Mouse (Mus musculus) kidney, embryonic 16.5 days (tissue): Measurements from ENCODE around the gene Pear1. TPM values are rescaled to one million over a fixed set of nuclear protein-coding genes. Genes with fewer than 3 reads are reported as not detected.

Experiments
- ATAC-seq: fragments of 200-750 bp; cut with Nextera tagmentation; 2 replicates; pipeline ENCODE4 v1.8.0; 2017; ENCODE audit warnings: moderate TSS enrichment; ENCODE audit not compliant: low FRiP score, low TSS enrichment
- H3K27ac ChIP-seq: fragments of 300-500 bp; sonication (generic); 2 replicates; pipeline ENCODE4 v1.5.1; 2014; ENCODE audit warnings: low read length
- H3K27me3 ChIP-seq: fragments of 300-500 bp; sonication (generic); 2 replicates; pipeline ENCODE4 v1.6.1; 2014; ENCODE audit warnings: low read length, control low read depth, mixed read lengths; ENCODE audit not compliant: insufficient read depth
- H3K36me3 ChIP-seq: fragments of 300-500 bp; sonication (generic); 2 replicates; pipeline ENCODE4 v1.6.1; 2014; ENCODE audit warnings: low read length, control low read depth, mixed read lengths; ENCODE audit not compliant: insufficient read depth
- H3K4me1 ChIP-seq: fragments of 300-500 bp; sonication (generic); 2 replicates; pipeline ENCODE4 v1.6.1; 2014; ENCODE audit warnings: low read length, control low read depth, mixed read lengths; ENCODE audit not compliant: insufficient read depth
- H3K4me2 ChIP-seq: fragments of 300-500 bp; sonication (generic); replicated peaks from 2 replicates; pipeline ENCODE4 v1.6.1; 2014; ENCODE audit warnings: low read depth, low read length
- H3K4me3 ChIP-seq: fragments of 300-500 bp; sonication (generic); 2 replicates; pipeline ENCODE4 v1.5.1; 2014; ENCODE audit warnings: mild to moderate bottlenecking, low read length
- H3K9ac ChIP-seq: fragments of 300-500 bp; sonication (generic); replicated peaks from 2 replicates; pipeline ENCODE4 v1.6.1; 2014; ENCODE audit warnings: low read length
- H3K9me3 ChIP-seq: fragments of 300-500 bp; sonication (generic); 2 replicates; pipeline ENCODE4 v1.6.1; 2016; ENCODE audit warnings: low read length, control low read depth
- WGBS: fragments of 180-500 bp; shearing (Covaris S2); extraction: QIAGEN DNeasy Blood & Tissue Kit; methylation state at CpG from one replicate; pipeline ENCODE4 v1.1.7; 2014; 5-methylcytosine and 5-hydroxymethylcytosine counted together
- polyA plus RNA-seq: library from polyadenylated mRNA; unstranded; fragments of >200 nt; fragmentation: Nextera tagmentation; extraction: Ambion mirVana; gene quantifications from 2 replicates; pipeline ENCODE4 v1.2.1, GENCODE M21; 2015

The Pear1 gene
- polyA plus RNA-seq, 1 experiment from 2014 or later: 60.2 TPM

DNA sequence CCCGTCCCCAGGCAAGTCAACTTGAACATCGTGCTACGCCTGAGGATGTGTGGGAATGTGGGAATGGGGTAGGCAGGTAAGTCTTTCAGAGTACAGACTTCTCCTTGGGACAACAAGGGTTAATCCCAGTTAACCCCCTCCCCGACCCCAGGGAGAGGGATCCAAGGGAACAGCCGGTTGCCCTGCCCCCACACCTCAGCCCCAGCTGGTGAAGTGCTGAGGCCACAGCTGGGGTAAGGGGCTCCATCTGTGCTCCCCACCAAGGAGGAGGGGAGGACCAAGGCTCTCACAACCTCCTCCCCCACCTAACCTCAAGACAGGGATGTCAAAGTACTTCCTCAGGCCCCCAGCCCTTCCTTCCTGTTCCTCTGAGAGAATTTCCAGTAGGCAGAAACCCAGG lies 34.3 kb downstream of the Pear1 start:
- Histone ChIP-seq H3K36me3 (no peaks in the 10 kb centered on the region), H3K4me2 (no peak overlapping the region), H3K4me1 (peaks cover 25% of the 10 kb centered on the region), H3K4me3 (no peak overlapping the region), H3K27ac (no peak overlapping the region), H3K9me3 (no peaks in the 10 kb centered on the region), H3K9ac (no peak overlapping the region; the same call in 1 of the 2 replicates), H3K27me3 (peaks cover 42% of the 10 kb centered on the region)
- ATAC-seq: no peak
- 14% methylated on average over 5 of the region's 5 CpGs for WGBS

DNA sequence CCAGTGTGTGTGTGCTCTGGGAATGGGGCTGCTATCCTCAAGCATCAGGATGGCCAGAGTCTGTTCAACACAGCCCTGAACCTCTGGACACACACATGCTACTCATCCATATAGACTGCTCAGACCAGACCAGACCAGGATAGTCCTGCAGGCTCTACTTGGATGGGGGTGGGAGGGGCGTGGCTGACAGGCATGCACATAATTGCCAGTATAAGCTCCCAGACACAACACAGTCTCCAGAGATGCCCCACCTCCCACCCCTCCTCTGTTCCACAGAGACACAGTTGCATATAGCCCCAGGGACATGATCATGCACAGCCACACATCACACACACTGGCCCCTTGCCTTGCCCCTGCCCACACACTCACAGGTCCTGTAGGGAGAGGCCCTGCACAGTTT lies 34.9 kb downstream of the Pear1 start:
- Histone ChIP-seq H3K4me1 (peaks cover 20% of the 10 kb centered on the region), H3K36me3 (no peaks in the 10 kb centered on the region), H3K9ac (no peak overlapping the region; the same call in 1 of the 2 replicates), H3K4me3 (no peak overlapping the region), H3K4me2 (no peak overlapping the region), H3K9me3 (no peaks in the 10 kb centered on the region), H3K27ac (no peak overlapping the region), H3K27me3 (peaks cover 37% of the 10 kb centered on the region)
- WGBS: 80% methylated on average over 1 of the region's 1 CpGs
- peak; percentile 35 for ATAC-seq

DNA sequence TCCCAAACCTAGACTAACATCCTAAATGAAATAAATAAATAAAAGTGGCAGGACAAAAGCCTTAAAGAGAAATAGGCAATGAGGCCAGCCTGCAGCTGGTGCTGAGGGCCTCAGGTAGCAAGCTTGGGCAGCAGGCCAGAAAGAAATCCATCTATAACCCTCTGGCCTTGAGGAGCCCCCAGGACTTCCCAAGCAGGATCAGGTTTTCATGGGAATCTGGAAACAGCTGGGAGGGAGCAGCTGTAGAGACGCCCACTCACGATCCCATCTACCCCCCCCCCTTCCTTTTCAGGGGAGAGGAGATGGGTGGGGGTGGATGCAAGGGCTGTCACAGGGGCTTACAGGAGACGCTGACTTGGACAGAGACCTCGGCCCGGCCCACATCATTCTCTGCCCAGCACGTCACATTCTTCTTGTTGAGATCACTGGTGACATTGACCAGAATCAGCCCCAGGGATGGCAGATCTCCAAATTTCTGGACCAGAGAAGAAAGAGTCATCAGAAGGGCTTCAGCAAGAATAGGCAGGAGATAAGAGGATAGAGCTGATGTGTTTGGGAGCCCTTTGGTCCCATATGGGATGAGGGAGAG lies 38.4 kb downstream of the Pear1 start:
- Histone ChIP-seq H3K4me3 (no peak overlapping the region), H3K36me3 (no peaks in the 10 kb centered on the region), H3K4me2 (no peak overlapping the region), H3K9me3 (no peaks in the 10 kb centered on the region), H3K27me3 (peaks cover 4% of the 10 kb centered on the region; the same call in 1 of the 2 replicates), H3K27ac (no peak overlapping the region), H3K9ac (no peak overlapping the region), H3K4me1 (peaks cover 20% of the 10 kb centered on the region)
- no peak for ATAC-seq
- 35% methylated on average over 6 of the region's 6 CpGs for WGBS

DNA sequence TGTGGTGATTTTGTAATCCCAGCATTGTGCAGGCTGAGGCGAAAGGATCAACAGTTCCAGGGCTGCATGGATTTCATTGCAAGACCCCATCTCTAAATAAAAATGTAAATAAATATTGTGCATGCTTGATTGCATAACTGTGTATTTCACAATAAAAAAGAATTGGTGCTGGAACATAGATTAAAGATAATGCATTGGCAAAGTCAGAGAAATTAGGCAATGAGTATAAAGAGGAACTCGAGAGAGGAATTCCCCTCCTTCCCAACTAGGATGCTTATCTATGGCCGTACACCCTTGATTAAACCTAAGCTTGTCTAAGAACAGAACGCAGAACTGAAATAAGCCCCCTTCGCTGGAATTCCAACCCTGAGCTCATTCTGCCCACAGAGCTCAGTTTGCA lies 39.0 kb downstream of the Pear1 start:
- no peak for ATAC-seq
- Histone ChIP-seq H3K4me3 (no peak overlapping the region), H3K36me3 (no peaks in the 10 kb centered on the region), H3K9me3 (no peaks in the 10 kb centered on the region), H3K9ac (no peak overlapping the region), H3K4me2 (no peak overlapping the region), H3K27ac (no peak overlapping the region), H3K27me3 (no peaks in the 10 kb centered on the region), H3K4me1 (peaks cover 20% of the 10 kb centered on the region)
- 60% methylated on average over 5 of the region's 5 CpGs for WGBS

- H3K4me2 ChIP-seq: no peak overlapping the region
- no peak overlapping the region for H3K4me3 ChIP-seq
- H3K27ac ChIP-seq: peak overlapping the region; percentile 43; the same call in 1 of the 2 replicates
- H3K9me3 ChIP-seq: no peaks in the 10 kb centered on the region
- WGBS: 69% methylated on average over 25 of the region's 25 CpGs
- H3K27me3 ChIP-seq: peaks cover 9% of the 10 kb centered on the region; the same call in 1 of the 2 replicates
- ATAC-seq: peak; percentile 65
- peaks cover 20% of the 10 kb centered on the region for H3K4me1 ChIP-seq
- no peaks in the 10 kb centered on the region for H3K36me3 ChIP-seq
- H3K9ac ChIP-seq: no peak overlapping the region
Observed at GRCm38 (mm10) chr3:87783282-87784023, 40.7 kb downstream of the Pear1 start.

- Histone ChIP-seq H3K27me3 (peaks cover 9% of the 10 kb centered on the region; the same call in 1 of the 2 replicates), H3K4me2 (no peak overlapping the region), H3K27ac (no peak overlapping the region), H3K9ac (0 out of 2 replicates have a peak overlapping the region, but pooled peaks have one; percentile 26), H3K36me3 (no peaks in the 10 kb centered on the region), H3K4me1 (peaks cover 16% of the 10 kb centered on the region), H3K4me3 (no peak overlapping the region), H3K9me3 (no peaks in the 10 kb centered on the region)
- WGBS: 43% methylated on average over 2 of the region's 2 CpGs
- ATAC-seq: no peak
Observed at GRCm38 (mm10) chr3:87779086-87779485, 45.0 kb downstream of the Pear1 start.

GRCm38 (mm10) chr3:87778283-87778682 lies 45.8 kb downstream of the Pear1 start:
- 53% methylated on average over 23 of the region's 23 CpGs for WGBS
- Histone ChIP-seq H3K36me3 (no peaks in the 10 kb centered on the region), H3K4me3 (no peak overlapping the region), H3K9ac (0 out of 2 replicates have a peak overlapping the region, but pooled peaks have one; percentile 12), H3K4me2 (peak overlapping the region; percentile 20), H3K4me1 (peaks cover 16% of the 10 kb centered on the region), H3K27ac (no peak overlapping the region), H3K9me3 (no peaks in the 10 kb centered on the region), H3K27me3 (peaks cover 9% of the 10 kb centered on the region; the same call in 1 of the 2 replicates)
- no peak for ATAC-seq

DNA sequence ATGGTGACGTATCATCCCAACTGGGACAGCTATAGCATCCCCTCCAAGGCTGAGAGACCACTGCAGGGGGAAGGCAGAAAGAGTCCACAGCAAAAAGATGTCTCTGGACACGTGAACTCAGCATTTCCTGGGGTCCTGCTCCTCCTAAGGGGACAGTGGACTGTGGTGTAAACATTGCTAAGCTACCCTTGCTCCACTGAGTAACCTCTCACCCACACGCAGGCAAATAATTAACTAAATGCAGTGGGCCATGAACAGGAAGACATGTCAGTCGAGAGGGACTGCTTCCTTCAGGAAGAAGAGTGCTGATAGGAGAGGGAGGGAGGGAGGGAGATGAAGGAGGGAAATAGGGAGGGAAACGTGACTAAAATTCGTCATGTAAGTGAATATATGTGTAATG lies 53.0 kb downstream of the Pear1 start:
- 21% methylated on average over 6 of the region's 6 CpGs for WGBS
- Histone ChIP-seq H3K4me3 (no peak overlapping the region), H3K27me3 (no peaks in the 10 kb centered on the region), H3K9me3 (no peaks in the 10 kb centered on the region), H3K27ac (no peak overlapping the region; the same call in 1 of the 2 replicates), H3K36me3 (no peaks in the 10 kb centered on the region), H3K9ac (no peak overlapping the region), H3K4me1 (peaks cover 35% of the 10 kb centered on the region), H3K4me2 (no peak overlapping the region)
- peak; percentile 32; the same call in 1 of the 2 replicates for ATAC-seq

DNA sequence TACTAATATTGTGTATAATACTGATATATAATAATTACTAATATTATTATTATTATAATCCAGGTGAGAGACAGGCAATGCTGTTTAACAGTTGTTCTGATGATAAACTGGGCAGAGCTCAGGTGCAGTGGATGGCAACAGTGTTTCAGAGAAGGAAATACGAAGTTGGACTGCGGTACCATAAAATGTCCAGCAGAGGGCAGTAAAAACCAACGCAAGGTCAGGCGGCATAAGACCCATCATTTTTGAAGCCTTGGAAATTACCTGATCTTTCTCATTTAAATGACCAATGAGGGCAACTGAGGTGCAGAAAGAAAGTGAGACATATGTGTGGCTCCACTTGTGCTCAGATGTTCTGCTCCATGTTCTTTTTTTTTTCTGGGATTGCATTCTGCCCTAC lies 53.8 kb downstream of the Pear1 start:
- H3K27ac ChIP-seq: no peak overlapping the region
- WGBS: 0% methylated on average over 4 of the region's 4 CpGs
- no peak for ATAC-seq
- H3K4me1 ChIP-seq: peaks cover 43% of the 10 kb centered on the region
- no peak overlapping the region for H3K4me3 ChIP-seq
- H3K36me3 ChIP-seq: no peaks in the 10 kb centered on the region
- no peaks in the 10 kb centered on the region for H3K27me3 ChIP-seq
- no peak overlapping the region for H3K4me2 ChIP-seq
- no peaks in the 10 kb centered on the region for H3K9me3 ChIP-seq
- H3K9ac ChIP-seq: no peak overlapping the region

DNA sequence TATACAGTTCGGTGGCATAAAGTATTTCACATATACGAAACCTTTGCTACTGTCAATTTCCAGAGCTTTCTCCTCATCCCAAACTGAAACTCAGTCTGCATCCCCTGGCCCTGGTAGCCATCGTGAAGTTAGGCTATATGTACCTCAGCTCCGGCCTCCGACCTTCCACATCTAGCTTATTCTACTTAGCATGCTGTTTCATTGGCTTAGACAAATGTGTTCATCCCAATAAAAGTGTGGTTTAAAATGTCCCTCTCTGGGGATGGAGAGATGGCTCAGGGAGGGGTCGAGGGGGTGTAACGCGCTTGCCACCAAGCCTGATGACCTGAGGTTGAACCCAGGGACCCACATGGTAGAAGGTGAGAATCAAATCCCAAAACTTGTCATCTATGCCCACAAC lies 54.6 kb downstream of the Pear1 start:
- Histone ChIP-seq H3K4me2 (no peak overlapping the region), H3K4me3 (no peak overlapping the region), H3K27ac (no peak overlapping the region), H3K9ac (no peak overlapping the region), H3K4me1 (peaks cover 51% of the 10 kb centered on the region), H3K36me3 (no peaks in the 10 kb centered on the region), H3K9me3 (no peaks in the 10 kb centered on the region), H3K27me3 (no peaks in the 10 kb centered on the region)
- WGBS: 80% methylated on average over 8 of the region's 8 CpGs
- ATAC-seq: no peak
